Mouse (Mus musculus): Measurements from ENCODE around the gene Diras1. TPM values are rescaled to one million over a fixed set of nuclear protein-coding genes. Genes with fewer than 3 reads are reported as not detected.
"Not testable (repeated sequence)": the region's sequence is repeated elsewhere in the genome, so short reads cannot be mapped to it uniquely, and the experiment has no call there.

Diras1 gene
- polyA plus RNA-seq, 1 experiment from 2014 or later: 29.7 TPM

DNA sequence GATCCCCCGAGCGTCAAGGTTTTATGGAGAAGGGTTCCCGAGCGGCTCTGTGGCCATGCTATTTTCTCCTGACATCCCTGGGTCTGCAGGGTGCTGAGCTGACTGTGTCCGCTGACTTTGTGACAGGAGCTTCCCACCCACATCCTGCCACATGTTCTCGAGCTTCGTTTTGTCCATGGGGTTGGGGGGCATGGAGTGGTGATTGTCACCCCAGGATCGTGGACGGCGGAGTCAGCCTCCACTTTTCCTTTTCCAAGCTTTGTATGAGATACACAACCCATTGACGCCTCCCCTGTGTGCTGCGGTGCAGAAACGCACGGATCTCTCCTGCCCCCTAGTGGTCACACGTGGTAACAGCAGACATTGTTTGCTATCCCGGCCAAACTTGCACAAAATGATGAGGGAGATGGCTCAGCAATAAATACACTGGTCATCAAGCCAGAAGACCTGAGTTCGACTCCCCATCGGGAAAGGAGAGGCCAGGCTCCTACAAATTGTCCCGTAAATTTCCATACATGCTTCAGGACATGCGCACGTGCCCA is 30.3 kb downstream of the Diras1 start:
- no peaks in the 10 kb centered on the region for H3K36me3 ChIP-seq (replicated peaks; ENCODE audit: control insufficient read depth, insufficient read depth)
- peak overlapping the region; percentile 42 for H3K4me2 ChIP-seq (replicated peaks)
- 0 out of 2 replicates have a peak overlapping the region, but pooled peaks have one; percentile 20 for H3K9ac ChIP-seq
- H3K9me3 ChIP-seq (ENCODE audit: control insufficient read depth, low read length): no peaks in the 10 kb centered on the region
- H3K27ac ChIP-seq: no peak overlapping the region
- ATAC-seq (ENCODE audit: low FRiP score) (0 out of 2 replicates have a peak, but pooled peaks have one; percentile 29), DNase-seq (ENCODE audit: low spot score) (peak; percentile 90)
- 14% methylated on average over 21 of the region's 21 CpGs for WGBS
- H3K4me3 ChIP-seq (replicated peaks; ENCODE audit: low read length): peak overlapping the region; percentile 10; the same call in 1 of the 2 replicates
- H3K4me1 ChIP-seq (replicated peaks; ENCODE audit: control insufficient read depth, insufficient read depth, low read length): peaks cover 6% of the 10 kb centered on the region; the same call in 1 of the 2 replicates
- H3K27me3 ChIP-seq (ENCODE audit: control insufficient read depth, insufficient read depth, low read length): no peaks in the 10 kb centered on the region

DNA sequence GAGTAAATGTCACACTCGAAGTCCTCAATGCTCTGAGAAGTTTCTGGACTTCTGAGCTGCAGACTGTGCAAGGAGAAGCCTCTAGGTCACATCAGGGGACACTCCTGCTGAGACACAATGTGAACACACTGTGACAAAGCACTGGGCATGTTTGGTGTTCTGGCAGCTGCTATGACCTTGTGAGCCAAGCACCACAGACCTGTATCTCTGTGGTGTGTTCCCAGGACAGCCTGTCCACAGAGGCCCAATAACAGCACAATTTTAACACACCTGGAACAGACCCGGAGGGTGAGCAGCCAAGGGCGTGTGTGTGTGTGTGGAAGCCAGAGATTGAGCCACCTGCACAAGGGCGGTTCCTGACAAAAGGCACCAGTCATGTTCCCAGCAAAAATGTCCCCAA is 30.8 kb downstream of the Diras1 start:
- no peaks in the 10 kb centered on the region for H3K27me3 ChIP-seq (ENCODE audit: control insufficient read depth, insufficient read depth, low read length)
- no peaks in the 10 kb centered on the region for H3K36me3 ChIP-seq (replicated peaks; ENCODE audit: control insufficient read depth, insufficient read depth)
- H3K4me3 ChIP-seq (replicated peaks; ENCODE audit: low read length): no peak overlapping the region
- 0 out of 2 replicates have a peak overlapping the region, but pooled peaks have one; percentile 20 for H3K9ac ChIP-seq
- no peak overlapping the region for H3K27ac ChIP-seq
- H3K9me3 ChIP-seq (ENCODE audit: control insufficient read depth, low read length): no peaks in the 10 kb centered on the region
- no peak overlapping the region for H3K4me2 ChIP-seq (replicated peaks)
- DNase-seq (ENCODE audit: low spot score): no peak
- ATAC-seq (ENCODE audit: low FRiP score): no peak
- peaks cover 2% of the 10 kb centered on the region; the same call in 1 of the 2 replicates for H3K4me1 ChIP-seq (replicated peaks; ENCODE audit: control insufficient read depth, insufficient read depth, low read length)
- WGBS: 63% methylated on average over 4 of the region's 4 CpGs

DNA sequence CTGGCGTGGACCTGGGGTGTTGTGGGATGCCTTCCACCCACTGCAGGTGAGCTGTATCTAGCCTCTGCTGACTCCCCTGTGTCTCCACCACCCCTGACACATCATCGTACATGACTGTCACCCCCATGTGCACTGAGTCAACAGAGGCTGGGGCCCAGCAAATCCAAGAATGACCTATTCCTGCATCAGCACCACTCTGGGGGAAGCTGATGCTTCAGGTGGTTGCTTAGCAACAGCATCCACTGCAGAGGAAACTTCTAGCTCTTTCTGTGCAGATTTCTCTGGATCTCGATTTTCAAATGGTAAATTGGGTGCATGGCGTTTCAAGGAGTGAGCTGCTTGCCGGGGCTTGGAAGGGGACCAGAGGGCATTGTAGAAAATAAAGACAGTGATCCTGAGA is 32.2 kb downstream of the Diras1 start:
- no peak overlapping the region for H3K9ac ChIP-seq
- H3K9me3 ChIP-seq (ENCODE audit: control insufficient read depth, low read length): no peaks in the 10 kb centered on the region
- no peak overlapping the region for H3K27ac ChIP-seq
- H3K4me2 ChIP-seq (replicated peaks): no peak overlapping the region
- no peaks in the 10 kb centered on the region for H3K36me3 ChIP-seq (replicated peaks; ENCODE audit: control insufficient read depth, insufficient read depth)
- H3K27me3 ChIP-seq (ENCODE audit: control insufficient read depth, insufficient read depth, low read length): no peaks in the 10 kb centered on the region
- ATAC-seq (ENCODE audit: low FRiP score) (no peak), DNase-seq (ENCODE audit: low spot score) (no peak)
- H3K4me1 ChIP-seq (replicated peaks; ENCODE audit: control insufficient read depth, insufficient read depth, low read length): no peaks in the 10 kb centered on the region
- 56% methylated on average over 5 of the region's 5 CpGs for WGBS
- no peak overlapping the region for H3K4me3 ChIP-seq (replicated peaks; ENCODE audit: low read length)

DNA sequence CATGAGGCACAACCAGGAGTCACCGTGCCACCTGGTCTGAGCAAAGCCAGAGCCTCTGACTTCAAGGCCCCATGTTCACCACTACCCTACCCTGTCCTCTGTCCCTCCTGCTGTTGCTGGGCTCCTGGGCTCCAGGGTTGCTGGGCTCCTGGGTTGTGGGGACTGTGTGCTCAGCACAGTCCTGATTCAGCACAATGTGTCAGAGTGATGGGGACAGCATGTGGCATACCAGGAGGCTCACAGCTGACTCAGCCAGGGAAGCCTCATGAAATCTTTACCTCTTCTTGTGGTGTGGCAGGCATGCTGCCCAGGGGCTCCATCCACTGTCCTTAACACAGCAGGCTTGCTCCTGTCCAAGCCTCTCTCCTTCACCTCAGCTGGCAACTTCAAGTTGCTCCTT is 33.5 kb downstream of the Diras1 start:
- H3K36me3 ChIP-seq (replicated peaks; ENCODE audit: control insufficient read depth, insufficient read depth): no peaks in the 10 kb centered on the region
- H3K27ac ChIP-seq: no peak overlapping the region
- H3K27me3 ChIP-seq (ENCODE audit: control insufficient read depth, insufficient read depth, low read length): peaks cover 8% of the 10 kb centered on the region
- 89% methylated on average over 1 of the region's 1 CpGs for WGBS
- no peaks in the 10 kb centered on the region for H3K9me3 ChIP-seq (ENCODE audit: control insufficient read depth, low read length)
- no peak overlapping the region for H3K4me3 ChIP-seq (replicated peaks; ENCODE audit: low read length)
- no peak for ATAC-seq (ENCODE audit: low FRiP score)
- no peaks in the 10 kb centered on the region for H3K4me1 ChIP-seq (replicated peaks; ENCODE audit: control insufficient read depth, insufficient read depth, low read length)
- DNase-seq (ENCODE audit: low spot score): no peak
- H3K9ac ChIP-seq: no peak overlapping the region
- no peak overlapping the region for H3K4me2 ChIP-seq (replicated peaks)

DNA sequence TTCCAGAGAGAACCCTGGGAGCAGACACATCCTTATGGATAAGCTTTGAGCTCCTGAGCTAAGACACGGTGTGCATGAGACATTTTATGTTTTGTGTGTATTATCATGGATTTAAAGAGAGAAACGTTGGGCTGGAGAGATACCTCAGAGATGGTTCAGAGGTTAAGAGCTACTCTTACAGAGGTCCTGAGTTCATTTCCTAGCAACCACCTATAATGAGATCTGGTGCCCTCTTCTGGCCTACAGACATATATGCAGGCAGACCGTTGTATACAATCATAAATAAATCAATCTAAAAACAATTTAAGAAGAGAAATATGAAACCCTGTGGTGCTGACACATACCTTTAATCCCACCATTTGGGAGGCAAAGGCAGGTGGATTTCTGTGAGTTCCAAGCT is 34.5 kb downstream of the Diras1 start:
- whole genome bisulfite sequencing: 13% methylated on average over 3 of the region's 3 CpGs
- Histone ChIP-seq H3K9me3 (ENCODE audit: control insufficient read depth, low read length) (no peaks in the 10 kb centered on the region), H3K9ac (no peak overlapping the region), H3K27me3 (ENCODE audit: control insufficient read depth, insufficient read depth, low read length) (peaks cover 17% of the 10 kb centered on the region), H3K27ac (no peak overlapping the region), H3K4me1 (replicated peaks; ENCODE audit: control insufficient read depth, insufficient read depth, low read length) (no peaks in the 10 kb centered on the region), H3K36me3 (replicated peaks; ENCODE audit: control insufficient read depth, insufficient read depth) (no peaks in the 10 kb centered on the region), H3K4me3 (replicated peaks; ENCODE audit: low read length) (no peak overlapping the region), H3K4me2 (replicated peaks) (no peak overlapping the region)
- DNase-seq (ENCODE audit: low spot score) (no peak), ATAC-seq (ENCODE audit: low FRiP score) (no peak)

DNA sequence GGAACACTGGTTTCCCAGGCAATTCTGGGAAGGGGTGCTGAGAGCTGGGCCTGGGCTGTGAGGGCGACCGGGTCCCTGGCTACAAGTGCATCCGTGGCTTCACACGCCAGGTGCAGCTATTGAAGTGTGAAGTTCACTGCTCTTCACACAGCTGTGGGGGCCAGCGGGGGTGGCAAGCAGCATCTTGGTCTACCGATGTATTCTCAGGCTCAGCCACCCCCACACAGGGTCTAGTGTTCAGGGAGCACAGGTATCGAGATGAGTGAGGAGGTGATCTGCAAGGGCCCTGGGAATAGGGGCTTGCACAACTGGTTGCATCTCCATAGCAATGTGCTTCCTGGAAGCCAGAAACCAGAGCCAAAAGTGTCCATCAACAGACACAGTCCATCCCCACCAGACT is 35.1 kb downstream of the Diras1 start:
- H3K36me3 ChIP-seq (replicated peaks; ENCODE audit: control insufficient read depth, insufficient read depth): no peaks in the 10 kb centered on the region
- no peaks in the 10 kb centered on the region for H3K9me3 ChIP-seq (ENCODE audit: control insufficient read depth, low read length)
- no peak overlapping the region for H3K9ac ChIP-seq
- peaks cover 23% of the 10 kb centered on the region for H3K27me3 ChIP-seq (ENCODE audit: control insufficient read depth, insufficient read depth, low read length)
- DNase-seq (ENCODE audit: low spot score): no peak
- no peak overlapping the region for H3K4me2 ChIP-seq (replicated peaks)
- no peak for ATAC-seq (ENCODE audit: low FRiP score)
- WGBS: 74% methylated on average over 7 of the region's 7 CpGs
- no peaks in the 10 kb centered on the region for H3K4me1 ChIP-seq (replicated peaks; ENCODE audit: control insufficient read depth, insufficient read depth, low read length)
- H3K27ac ChIP-seq: no peak overlapping the region
- H3K4me3 ChIP-seq (replicated peaks; ENCODE audit: low read length): no peak overlapping the region

DNA sequence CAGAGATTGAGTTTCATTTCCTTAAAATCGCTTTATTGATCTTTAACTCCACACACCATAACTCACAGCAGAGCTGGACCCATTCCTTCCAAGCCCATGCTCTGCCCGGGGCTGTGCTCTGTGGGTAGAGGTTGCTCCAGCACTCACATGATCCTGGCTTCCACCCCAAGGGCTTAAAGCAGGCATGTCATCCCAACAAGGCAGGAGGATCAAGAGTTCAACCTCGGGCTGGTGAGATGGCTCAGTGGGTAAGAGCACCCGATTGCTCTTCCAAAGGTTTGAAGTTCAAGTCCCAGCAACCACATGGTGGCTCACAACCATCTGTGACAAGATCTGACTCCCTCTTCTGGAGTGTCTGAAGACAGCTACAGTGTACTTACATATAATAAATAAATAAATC is 35.6 kb downstream of the Diras1 start:
- not testable (repeated sequence) for H3K4me2 ChIP-seq (replicated peaks); ATAC-seq (ENCODE audit: low FRiP score); H3K9ac ChIP-seq; DNase-seq (ENCODE audit: low spot score); H3K4me1 ChIP-seq (replicated peaks; ENCODE audit: control insufficient read depth, insufficient read depth, low read length); H3K9me3 ChIP-seq (ENCODE audit: control insufficient read depth, low read length); H3K4me3 ChIP-seq (replicated peaks; ENCODE audit: low read length); H3K36me3 ChIP-seq (replicated peaks; ENCODE audit: control insufficient read depth, insufficient read depth); H3K27ac ChIP-seq
- H3K27me3 ChIP-seq (ENCODE audit: control insufficient read depth, insufficient read depth, low read length): peaks cover 28% of the 10 kb centered on the region
- 65% methylated on average over 4 of the region's 4 CpGs for WGBS

DNA sequence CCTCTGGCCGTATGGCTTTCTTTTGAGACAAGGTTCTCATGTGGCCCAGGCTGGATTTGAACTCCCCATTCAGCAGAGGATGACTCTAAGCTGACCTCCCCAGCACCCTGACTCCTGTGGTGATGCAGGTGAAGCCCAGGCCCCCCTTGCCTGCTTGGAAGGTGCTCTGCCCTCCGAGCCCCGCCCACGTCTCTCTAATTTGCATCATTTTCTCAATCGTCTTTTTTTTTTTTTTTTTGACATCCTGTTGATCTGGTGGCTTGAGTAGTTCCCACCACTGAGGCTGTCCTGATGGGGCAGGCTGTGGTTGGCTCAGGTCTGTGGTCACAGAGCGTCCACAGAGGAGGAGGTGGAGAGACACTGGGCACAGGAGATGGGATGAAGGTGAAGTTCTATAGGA is 36.0 kb downstream of the Diras1 start:
- Histone ChIP-seq H3K36me3 (replicated peaks; ENCODE audit: control insufficient read depth, insufficient read depth) (no peaks in the 10 kb centered on the region), H3K4me3 (replicated peaks; ENCODE audit: low read length) (no peak overlapping the region), H3K9me3 (ENCODE audit: control insufficient read depth, low read length) (no peaks in the 10 kb centered on the region), H3K27ac (no peak overlapping the region), H3K9ac (no peak overlapping the region), H3K27me3 (ENCODE audit: control insufficient read depth, insufficient read depth, low read length) (peaks cover 32% of the 10 kb centered on the region), H3K4me2 (replicated peaks) (no peak overlapping the region), H3K4me1 (replicated peaks; ENCODE audit: control insufficient read depth, insufficient read depth, low read length) (no peaks in the 10 kb centered on the region)
- 66% methylated on average over 6 of the region's 6 CpGs for WGBS
- DNase-seq (ENCODE audit: low spot score) (no peak), ATAC-seq (ENCODE audit: low FRiP score) (no peak)

DNA sequence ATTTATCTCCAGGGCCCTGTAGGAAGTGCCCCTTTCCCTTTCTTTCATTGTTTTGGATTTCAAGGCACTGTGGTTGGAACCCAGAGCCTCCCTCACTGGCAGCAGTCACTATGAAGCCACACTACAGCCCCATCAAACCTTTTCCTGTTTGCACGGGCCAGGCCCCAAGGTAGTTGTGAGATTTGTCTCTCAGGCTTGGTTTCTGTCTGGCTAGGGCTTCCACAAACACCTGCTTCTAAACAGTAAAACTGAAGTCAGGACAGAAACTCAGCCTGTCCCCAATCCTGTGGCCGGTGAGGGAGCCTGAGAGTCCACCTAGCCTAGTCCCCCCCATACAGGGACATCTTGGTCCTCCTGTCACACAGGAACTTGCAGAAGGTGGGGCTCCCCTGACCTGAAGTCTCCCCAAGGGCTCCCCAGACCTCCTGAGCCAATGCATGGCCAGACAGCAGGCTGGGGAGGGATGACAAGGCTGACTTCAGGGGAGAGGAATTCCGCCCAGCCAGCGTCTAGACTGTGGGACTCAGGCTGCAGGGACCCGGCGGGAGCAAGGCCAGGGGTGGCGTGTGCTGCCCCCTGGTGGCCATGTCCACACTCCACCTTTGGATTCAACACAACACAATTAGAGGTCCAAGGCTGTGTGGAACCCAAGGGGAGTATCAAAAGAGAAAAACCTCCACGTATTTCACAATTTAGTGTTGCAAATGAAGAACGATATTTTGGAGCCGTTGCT is 37.6 kb downstream of the Diras1 start:
- H3K9ac ChIP-seq: no peak overlapping the region

More for the DNA sequence above, 37.6 kb downstream of the Diras1 start:
- DNase-seq (ENCODE audit: low spot score) (peak; percentile 81), ATAC-seq (ENCODE audit: low FRiP score) (peak; percentile 81)
- no peak overlapping the region for H3K4me2 ChIP-seq (replicated peaks)
- no peak overlapping the region for H3K27ac ChIP-seq
- H3K36me3 ChIP-seq (replicated peaks; ENCODE audit: control insufficient read depth, insufficient read depth): no peaks in the 10 kb centered on the region
- H3K4me1 ChIP-seq (replicated peaks; ENCODE audit: control insufficient read depth, insufficient read depth, low read length): no peaks in the 10 kb centered on the region
- WGBS: 10% methylated on average over 10 of the region's 10 CpGs
- H3K9me3 ChIP-seq (ENCODE audit: control insufficient read depth, low read length): no peaks in the 10 kb centered on the region
- H3K4me3 ChIP-seq (replicated peaks; ENCODE audit: low read length): no peak overlapping the region
- peaks cover 35% of the 10 kb centered on the region for H3K27me3 ChIP-seq (ENCODE audit: control insufficient read depth, insufficient read depth, low read length)

All from hindbrain, embryonic 14.5 days (tissue).